Mouse (Mus musculus): ENCODE measurements at regions not wholly inside any gene's neighbourhood (a gene's known extent, or its start where the extent isn't known, plus 50 kb on each side); places are given as distances from the start of the nearest gene placed in this dataset.

DNA sequence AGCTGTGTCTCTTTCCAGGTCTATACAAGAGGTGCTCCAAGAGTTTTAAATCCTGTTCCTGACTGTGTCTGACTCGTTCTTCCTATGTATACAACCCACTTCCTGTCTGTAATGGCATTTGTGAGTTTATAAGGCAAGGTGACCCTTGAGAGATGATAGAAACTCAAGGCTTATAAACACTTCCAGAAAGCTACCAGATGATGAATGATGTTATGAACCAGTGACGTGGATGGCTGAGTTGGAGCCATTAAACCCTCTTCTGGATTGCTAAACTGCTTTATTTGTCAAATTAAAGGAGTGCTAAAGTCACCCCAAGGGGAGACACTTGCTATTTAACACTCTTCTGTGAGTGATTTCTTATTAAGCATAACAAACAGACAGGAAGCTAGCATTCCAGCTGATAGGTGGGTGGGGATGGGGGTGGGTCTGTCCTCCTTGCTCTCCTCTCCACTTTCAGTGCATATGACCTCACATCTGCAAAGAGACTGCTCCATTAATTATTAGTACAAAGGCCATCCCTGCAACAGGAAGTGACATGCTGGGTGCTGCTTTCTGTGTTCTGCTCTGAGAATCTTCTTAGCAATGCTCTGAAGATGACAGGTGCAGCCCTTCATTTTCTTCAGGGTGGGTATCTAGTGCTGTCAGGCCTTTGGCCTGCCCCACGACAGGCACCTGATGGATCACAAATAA lies 58.2 kb upstream of the Kl start:
- Histone ChIP-seq H3K27ac (replicated peaks) (no peak overlapping the region), H3K27me3 (ENCODE audit: control insufficient read depth, insufficient read depth, low read length) (no peaks in the 10 kb centered on the region), H3K36me3 (ENCODE audit: control insufficient read depth, insufficient read depth, low read length) (no peaks in the 10 kb centered on the region), H3K9ac (ENCODE audit: low read length) (no peak overlapping the region), H3K4me1 (replicated peaks; ENCODE audit: control insufficient read depth, insufficient read depth) (no peaks in the 10 kb centered on the region), H3K9me3 (ENCODE audit: control insufficient read depth, low read length) (no peaks in the 10 kb centered on the region), H3K4me2 (replicated peaks; ENCODE audit: low read depth) (no peak overlapping the region), H3K4me3 (ENCODE audit: low read depth, low read length) (no peak overlapping the region)
- WGBS: 25% methylated on average over 3 of the region's 3 CpGs
- DNase-seq (ENCODE audit: low spot score): no peak
- TF ChIP-seq CTCF (IDR thresholded peaks at IDR 0.05; ENCODE audit: low read depth) (no peak), EP300 (optimal IDR thresholded peaks at IDR 0.05) (no peak)
- ATAC-seq (ENCODE audit: low FRiP score, low TSS enrichment): no peak

DNA sequence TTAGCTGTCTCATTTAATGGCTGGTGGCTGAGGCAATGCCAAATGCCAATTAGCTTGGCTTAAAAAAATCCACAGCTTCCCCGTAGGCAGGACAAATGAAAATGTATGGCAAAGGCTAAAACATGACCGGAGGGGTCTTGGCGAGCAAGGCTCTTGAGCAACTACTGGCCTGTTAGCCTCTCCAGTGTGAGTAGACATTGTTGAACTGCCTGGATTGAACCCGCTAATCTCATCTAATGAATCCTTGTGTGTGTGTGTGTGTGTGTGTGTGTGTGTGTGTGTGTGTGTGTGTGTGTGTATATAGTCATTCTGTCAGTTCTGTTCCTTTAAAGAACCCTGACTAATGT lies 57.7 kb upstream of the Kl start:
- TF ChIP-seq EP300 (optimal IDR thresholded peaks at IDR 0.05): no peak
- TF ChIP-seq CTCF (IDR thresholded peaks at IDR 0.05; ENCODE audit: low read depth): no peak
- Histone ChIP-seq H3K4me2 (replicated peaks; ENCODE audit: low read depth) (no peak overlapping the region), H3K36me3 (ENCODE audit: control insufficient read depth, insufficient read depth, low read length) (no peaks in the 10 kb centered on the region), H3K27ac (replicated peaks) (no peak overlapping the region), H3K9me3 (ENCODE audit: control insufficient read depth, low read length) (no peaks in the 10 kb centered on the region), H3K4me3 (ENCODE audit: low read depth, low read length) (no peak overlapping the region), H3K4me1 (replicated peaks; ENCODE audit: control insufficient read depth, insufficient read depth) (no peaks in the 10 kb centered on the region), H3K27me3 (ENCODE audit: control insufficient read depth, insufficient read depth, low read length) (no peaks in the 10 kb centered on the region), H3K9ac (ENCODE audit: low read length) (no peak overlapping the region)
- ATAC-seq (ENCODE audit: low FRiP score, low TSS enrichment) (no peak), DNase-seq (ENCODE audit: low spot score) (no peak)
- 72% methylated on average over 4 of the region's 4 CpGs for WGBS

DNA sequence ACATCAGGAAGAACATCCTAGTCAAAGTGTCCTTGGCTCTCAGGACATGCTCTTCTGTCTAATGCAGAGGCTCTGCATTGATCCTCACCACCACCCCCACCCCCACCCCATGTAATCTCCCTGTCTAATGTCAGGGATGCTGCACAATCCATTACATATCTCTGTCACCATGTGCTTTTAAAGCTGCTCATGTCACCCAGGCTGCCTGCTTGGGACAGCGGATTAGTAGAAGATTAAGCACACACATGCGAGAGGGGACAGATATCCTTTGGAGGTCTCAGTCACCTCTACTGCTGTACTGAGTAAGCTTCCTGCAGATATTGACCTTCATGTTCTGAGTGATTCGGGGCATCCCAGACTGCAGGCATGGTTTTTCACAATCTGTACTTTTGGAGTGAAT lies 50.7 kb upstream of the Kl start:
- TF ChIP-seq CTCF (IDR thresholded peaks at IDR 0.05; ENCODE audit: low read depth): no peak
- no peak for TF ChIP-seq EP300 (optimal IDR thresholded peaks at IDR 0.05)
- H3K9ac ChIP-seq (ENCODE audit: low read length): no peak overlapping the region
- H3K4me2 ChIP-seq (replicated peaks; ENCODE audit: low read depth): no peak overlapping the region
- H3K36me3 ChIP-seq (ENCODE audit: control insufficient read depth, insufficient read depth, low read length): no peaks in the 10 kb centered on the region
- H3K9me3 ChIP-seq (ENCODE audit: control insufficient read depth, low read length): no peaks in the 10 kb centered on the region
- WGBS: 88% methylated on average over 3 of the region's 3 CpGs
- no peak overlapping the region for H3K27ac ChIP-seq (replicated peaks)
- H3K27me3 ChIP-seq (ENCODE audit: control insufficient read depth, insufficient read depth, low read length): no peaks in the 10 kb centered on the region
- H3K4me1 ChIP-seq (replicated peaks; ENCODE audit: control insufficient read depth, insufficient read depth): no peaks in the 10 kb centered on the region
- H3K4me3 ChIP-seq (ENCODE audit: low read depth, low read length): no peak overlapping the region
- ATAC-seq (ENCODE audit: low FRiP score, low TSS enrichment) (no peak), DNase-seq (ENCODE audit: low spot score) (no peak)
